Mouse (Mus musculus) heart, postnatal 0 days (tissue): ENCODE results near the gene Ndufaf8.

Source experiments
- CTCF ChIP-seq: IDR thresholded peaks from 2 replicates; pipeline ENCODE4 v1.5.1; 2016; ENCODE audit warnings: antibody characterized with exemption, control low read depth, low read depth
- EP300 ChIP-seq: IDR thresholded peaks from 2 replicates; pipeline ENCODE4 v1.6.1; 2016; ENCODE audit warnings: antibody characterized with exemption, low read depth

DNA sequence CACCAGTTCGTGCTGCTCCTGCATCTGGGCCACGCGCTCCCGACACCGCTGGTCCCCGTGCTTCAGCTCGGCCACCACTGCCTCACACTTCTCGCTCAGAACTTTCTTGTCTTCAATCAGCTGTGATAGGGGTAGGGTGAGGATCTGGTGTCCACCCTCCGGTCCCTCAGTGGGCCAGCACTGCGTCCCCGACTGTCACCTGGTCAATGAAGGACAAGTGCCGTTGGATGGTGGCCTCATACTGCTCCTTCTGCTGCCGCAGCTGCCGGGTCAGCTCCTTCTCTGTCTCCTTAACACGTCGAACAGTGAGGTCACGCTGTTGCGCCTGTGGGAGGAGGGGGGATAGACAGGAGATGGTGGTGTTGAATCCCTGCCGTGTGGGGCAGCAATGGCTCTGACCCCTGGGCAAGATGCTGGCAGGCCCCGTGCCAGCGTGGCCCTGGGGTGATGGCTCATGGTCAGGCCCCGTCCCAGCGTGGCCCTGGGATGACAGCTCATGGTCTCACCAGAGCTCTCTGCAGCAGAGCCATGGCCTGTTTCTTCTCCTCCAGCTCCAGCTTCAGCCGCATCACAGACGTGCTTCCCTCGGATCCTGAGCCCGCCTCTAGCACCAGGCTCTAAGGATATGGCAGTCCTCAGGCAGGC lies 28.3 kb upstream of the Ndufaf8 start:
- no peak for TF ChIP-seq CTCF
- TF ChIP-seq EP300 = no peak
